Mouse (Mus musculus) liver, adult 2 months (tissue): Measurements from ENCODE around the gene Ubox5. TPM values are rescaled to one million over a fixed set of nuclear protein-coding genes. Genes with fewer than 3 reads are reported as not detected.
"Not testable (repeated sequence)": the region's sequence is repeated elsewhere in the genome, so short reads cannot be mapped to it uniquely, and the experiment has no call there.

Source experiments
- DNase-seq: peaks from one replicate; pipeline ENCODE4 v3.0.0-alpha.2; 2011; ENCODE audit warnings: low read depth, low spot score; ENCODE audit errors: extremely low read depth
- H3K27ac ChIP-seq: fragments of 200-500 bp; replicated peaks from 2 replicates; pipeline ENCODE4 v1.5.1; 2012; ENCODE audit warnings: low read depth, mild to moderate bottlenecking, control low read depth, inconsistent platforms, low read length; ENCODE audit not compliant: insufficient read depth
- H3K27me3 ChIP-seq: fragments of 200-500 bp; 2 replicates; pipeline ENCODE4 v1.6.1; 2012; ENCODE audit warnings: mild to moderate bottlenecking, moderate library complexity, low read length, inconsistent platforms; ENCODE audit not compliant: control insufficient read depth, insufficient read depth
- H3K36me3 ChIP-seq: fragments of 200-500 bp; 2 replicates; pipeline ENCODE4 v1.6.1; 2012; ENCODE audit warnings: low read length, inconsistent platforms; ENCODE audit not compliant: control insufficient read depth, insufficient read depth
- H3K4me1 ChIP-seq: fragments of 200-500 bp; 2 replicates; pipeline ENCODE4 v1.6.1; 2011; ENCODE audit warnings: low read length; ENCODE audit not compliant: control insufficient read depth, insufficient read depth
- H3K4me3 ChIP-seq: fragments of 200-500 bp; 2 replicates; pipeline ENCODE4 v1.5.1; 2011; ENCODE audit warnings: low read depth, mild to moderate bottlenecking, control low read depth, low read length, moderate library complexity; ENCODE audit not compliant: insufficient read depth
- H3K79me2 ChIP-seq: fragments of 200-500 bp; 2 replicates; pipeline ENCODE4 v1.6.1; 2012; ENCODE audit warnings: inconsistent platforms, mild to moderate bottlenecking, low read length, moderate library complexity; ENCODE audit not compliant: control insufficient read depth, insufficient read depth
- H3K9ac ChIP-seq: fragments of 200-500 bp; 2 replicates; pipeline ENCODE4 v1.6.1; 2012; ENCODE audit warnings: low read depth, mild to moderate bottlenecking, control low read depth, inconsistent platforms, low read length
- CTCF ChIP-seq: fragments of 200-500 bp; IDR thresholded peaks from 2 replicates; pipeline ENCODE4 v1.5.1; 2011; ENCODE audit warnings: low read depth, low read length, control low read depth
- POLR2A ChIP-seq: fragments of 200-500 bp; IDR thresholded peaks from 2 replicates; pipeline ENCODE4 v1.6.1; 2011; ENCODE audit warnings: low read length, control low read depth; ENCODE audit not compliant: insufficient read depth; ENCODE audit errors: extremely low read depth
- WGBS: fragments of 180-500 bp; shearing (Covaris S2); methylation state at CpG from one replicate; pipeline ENCODE4 v1.1.7; 2018; 5-methylcytosine and 5-hydroxymethylcytosine counted together
- polyA plus RNA-seq: library from polyadenylated mRNA; depleted of rRNA; stranded (reverse); fragments of >200 nt; gene quantifications from 2 replicates; pipeline ENCODE4 v1.2.3, GENCODE M21; 2012
- total RNA-seq: library from RNA; depleted of rRNA; stranded (reverse); fragments of >200 nt; gene quantifications from 2 replicates; pipeline ENCODE4 v1.2.3, GENCODE M21; 2014

Gene Ubox5
- total and polyA plus RNA-seq, 2 experiments: 1.0 to 3.4 TPM

- Histone ChIP-seq H3K79me2 (no peaks in the 10 kb centered on the region), H3K27ac (no peak overlapping the region), H3K4me3 (no peak overlapping the region), H3K27me3 (no peaks in the 10 kb centered on the region), H3K36me3 (peaks cover 34% of the 10 kb centered on the region), H3K4me1 (no peaks in the 10 kb centered on the region), H3K9ac (no peak overlapping the region)
- WGBS: 93% methylated on average over 2 of the region's 2 CpGs
- TF ChIP-seq CTCF (no peak), POLR2A (no peak)
- DNase-seq: no peak
Measured at GRCm38 (mm10) chr2:130653303-130653702, 23.5 kb upstream of the Ubox5 start.

DNA sequence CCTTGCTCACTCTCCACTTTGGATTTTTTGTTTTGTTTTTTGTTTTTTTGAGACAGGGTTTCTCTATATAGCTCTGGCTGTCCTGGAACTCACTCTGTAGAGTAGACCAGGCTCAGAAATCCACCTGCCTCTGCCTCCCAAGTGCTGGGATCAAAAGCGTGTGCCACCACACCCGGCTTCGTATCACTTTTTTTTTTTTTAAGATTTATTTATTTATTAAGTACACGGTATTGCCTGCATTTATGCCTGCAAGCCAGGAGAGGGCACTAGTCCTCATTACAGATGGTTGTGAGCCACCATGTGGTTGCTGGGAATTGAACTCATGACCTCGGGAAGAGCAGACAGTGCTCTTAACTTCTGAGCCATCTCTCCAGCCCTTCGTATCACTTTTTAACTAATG is 19.2 kb upstream of the Ubox5 start:
- not testable (repeated sequence) for H3K9ac ChIP-seq, DNase-seq, H3K36me3 ChIP-seq, H3K27ac ChIP-seq, H3K4me1 ChIP-seq, H3K4me3 ChIP-seq, H3K79me2 ChIP-seq, H3K27me3 ChIP-seq
- WGBS: 87% methylated on average over 6 of the region's 6 CpGs

GRCm38 (mm10) chr2:130645198-130645597 is 15.4 kb upstream of the Ubox5 start:
- H3K79me2 ChIP-seq: peaks cover 5% of the 10 kb centered on the region; the same call in 1 of the 2 replicates
- H3K27ac ChIP-seq: no peak overlapping the region
- no peak overlapping the region for H3K4me3 ChIP-seq
- no peak for TF ChIP-seq POLR2A
- TF ChIP-seq CTCF: no peak
- no peaks in the 10 kb centered on the region for H3K27me3 ChIP-seq
- H3K4me1 ChIP-seq: peaks cover 15% of the 10 kb centered on the region
- 85% methylated on average over 4 of the region's 4 CpGs for WGBS
- H3K36me3 ChIP-seq: no peaks in the 10 kb centered on the region; the same call in 1 of the 2 replicates
- H3K9ac ChIP-seq: no peak overlapping the region
- no peak for DNase-seq

DNA sequence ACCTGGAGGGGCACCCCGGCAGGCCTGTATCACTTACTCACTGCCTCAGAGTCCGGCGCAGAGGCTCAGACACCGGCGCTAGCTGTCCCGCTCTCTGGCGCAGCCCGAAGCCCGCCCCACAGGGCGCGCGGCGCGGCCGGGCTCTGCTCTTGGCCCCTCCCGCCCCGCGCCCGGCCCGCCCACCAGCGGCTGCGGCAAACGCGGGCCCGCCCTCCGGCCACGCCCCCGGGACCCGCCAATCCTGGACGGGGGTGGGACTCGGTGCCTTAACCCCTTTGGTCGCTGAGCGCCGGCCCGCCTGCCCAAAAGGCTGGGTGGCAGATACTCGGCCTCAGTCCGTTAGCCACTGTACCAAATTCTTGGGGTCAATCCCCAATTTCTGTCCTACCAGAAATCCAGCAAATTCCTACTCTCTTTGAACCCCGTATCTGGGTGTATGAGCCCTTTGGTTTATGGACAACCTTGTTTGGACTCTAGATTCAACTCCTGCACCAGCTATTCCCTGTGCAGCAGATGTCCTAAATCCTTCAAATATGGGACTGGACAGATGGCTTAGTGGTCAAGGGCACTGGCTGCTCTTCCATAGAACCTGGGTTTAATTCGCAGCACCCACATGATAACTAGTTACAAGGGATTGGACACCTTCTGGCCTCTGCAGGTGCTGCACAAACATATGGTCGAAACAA is 13.0 kb upstream of the Ubox5 start, which contains the start of gene Lzts3:
Lzts3 (minus strand) TSS at position 120 of the 686 bp plus-strand sequence.
- Histone ChIP-seq H3K36me3 (no peaks in the 10 kb centered on the region), H3K4me1 (peaks cover 21% of the 10 kb centered on the region), H3K9ac (peak within 1 kb of the TSS; percentile 92), H3K79me2 (peaks cover 5% of the 10 kb centered on the region; the same call in 1 of the 2 replicates), H3K27me3 (no peaks in the 10 kb centered on the region), H3K27ac (peak within 1 kb of the TSS; percentile 81), H3K4me3 (peak within 1 kb of the TSS; percentile 98)
- 0 out of 2 replicates have a peak, but pooled peaks have one; percentile 1 for TF ChIP-seq CTCF
- peak; percentile 70 for TF ChIP-seq POLR2A
- WGBS: 4% methylated on average over 40 of the region's 40 CpGs
- DNase-seq: peak; percentile 60

DNA sequence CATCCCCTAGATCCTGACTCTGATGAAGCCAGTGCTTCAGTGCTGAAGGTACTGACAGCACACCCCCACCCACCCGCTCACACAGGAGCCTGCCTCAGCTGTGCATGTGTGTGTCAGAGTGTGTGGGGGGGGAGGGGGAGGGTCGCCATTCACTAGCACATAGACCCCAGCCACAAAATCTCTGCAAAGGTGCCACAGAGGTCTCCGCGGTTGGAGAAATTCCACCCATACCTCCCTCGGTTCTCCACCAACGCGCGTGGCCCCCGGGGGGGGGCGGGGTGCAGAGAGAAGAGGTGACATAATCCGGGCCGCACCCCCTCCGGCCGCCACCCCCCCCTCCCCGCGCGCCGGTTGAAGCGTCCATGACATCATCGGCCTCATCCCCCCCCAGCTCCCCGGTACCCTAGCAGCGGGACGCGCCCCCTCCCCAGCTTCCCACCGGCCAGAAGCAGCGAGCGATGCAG is 12.4 kb upstream of the Ubox5 start:
- no peak for DNase-seq
- peak overlapping the region; percentile 98 for H3K4me3 ChIP-seq
- H3K79me2 ChIP-seq: peaks cover 5% of the 10 kb centered on the region; the same call in 1 of the 2 replicates
- TF ChIP-seq CTCF: no peak
- no peak for TF ChIP-seq POLR2A
- no peaks in the 10 kb centered on the region for H3K27me3 ChIP-seq
- peak overlapping the region; percentile 92 for H3K9ac ChIP-seq
- no peaks in the 10 kb centered on the region for H3K36me3 ChIP-seq
- H3K4me1 ChIP-seq: peaks cover 21% of the 10 kb centered on the region
- WGBS: 1% methylated on average over 25 of the region's 27 CpGs
- peak overlapping the region; percentile 50 for H3K27ac ChIP-seq

DNA sequence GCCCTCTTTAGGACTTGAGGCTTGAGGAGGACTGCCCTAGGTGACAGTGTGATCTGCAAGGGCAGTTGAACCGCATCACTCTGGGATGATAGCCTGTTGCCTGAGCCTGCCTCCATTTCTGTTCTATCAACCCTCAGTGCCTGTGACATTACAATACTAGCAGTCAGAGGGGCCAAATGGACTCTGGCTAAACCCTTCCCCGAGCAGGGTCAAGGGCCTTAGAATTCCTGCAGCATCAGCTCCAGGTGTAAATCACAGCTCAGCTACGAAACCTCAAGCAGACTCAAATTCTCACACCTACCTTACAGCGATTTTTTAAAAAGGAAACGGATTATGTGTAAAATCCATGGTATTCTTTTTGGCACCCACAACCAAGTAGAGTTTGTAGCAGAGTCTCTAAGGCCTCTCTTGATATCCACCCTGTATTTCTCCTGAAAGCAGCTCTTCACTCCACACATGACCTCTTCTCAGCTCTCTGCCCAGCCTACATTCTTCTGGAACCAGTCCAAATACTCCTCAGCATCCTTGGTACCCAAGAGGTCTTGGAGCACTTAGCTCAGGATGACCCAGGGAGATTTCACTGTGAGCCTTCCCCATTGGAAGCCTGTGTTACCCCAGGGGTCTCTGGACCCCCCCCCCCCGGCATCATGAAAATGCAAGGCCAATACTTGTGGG is 11.7 kb upstream of the Ubox5 start:
- peaks cover 21% of the 10 kb centered on the region for H3K4me1 ChIP-seq
- peak; percentile 50 for DNase-seq
- H3K9ac ChIP-seq: no peak overlapping the region
- H3K36me3 ChIP-seq: no peaks in the 10 kb centered on the region
- 45% methylated on average over 6 of the region's 6 CpGs for WGBS
- peaks cover 5% of the 10 kb centered on the region; the same call in 1 of the 2 replicates for H3K79me2 ChIP-seq
- no peak overlapping the region for H3K27ac ChIP-seq
- no peak for TF ChIP-seq POLR2A
- no peak for TF ChIP-seq CTCF
- no peaks in the 10 kb centered on the region for H3K27me3 ChIP-seq
- no peak overlapping the region for H3K4me3 ChIP-seq
